Mouse (Mus musculus) lung, embryonic 16.5 days (tissue): Measurements from ENCODE around the gene Btbd9. TPM values are rescaled to one million over a fixed set of nuclear protein-coding genes. Genes with fewer than 3 reads are reported as not detected.

ENCODE experiments used
- ATAC-seq: fragments of 200-750 bp; cut with Nextera tagmentation; 2 replicates; pipeline ENCODE4 v1.8.0; 2017; ENCODE audit warnings: low read depth, mild to moderate bottlenecking, moderate library complexity
- H3K27ac ChIP-seq: fragments of 300-500 bp; sonication (generic); 2 replicates; pipeline ENCODE4 v1.5.1; 2014; ENCODE audit warnings: mild to moderate bottlenecking, control low read depth, low read length
- H3K27me3 ChIP-seq: fragments of 300-500 bp; sonication (generic); 2 replicates; pipeline ENCODE4 v1.6.1; 2014; ENCODE audit warnings: low read depth, low read length, mixed read lengths; ENCODE audit not compliant: control insufficient read depth, insufficient read depth
- H3K36me3 ChIP-seq: fragments of 300-500 bp; sonication (generic); 2 replicates; pipeline ENCODE4 v1.6.1; 2014; ENCODE audit warnings: low read length; ENCODE audit not compliant: control insufficient read depth, insufficient read depth
- H3K4me1 ChIP-seq: fragments of 300-500 bp; sonication (generic); replicated peaks from 2 replicates; pipeline ENCODE4 v1.6.1; 2014; ENCODE audit warnings: low read length, mixed read lengths; ENCODE audit not compliant: control insufficient read depth, insufficient read depth
- H3K4me2 ChIP-seq: fragments of 300-500 bp; sonication (generic); 2 replicates; pipeline ENCODE4 v1.6.1; 2014; ENCODE audit warnings: low read depth, low read length, control low read depth
- H3K4me3 ChIP-seq: fragments of 300-500 bp; sonication (generic); 2 replicates; pipeline ENCODE4 v1.5.1; 2014; ENCODE audit warnings: mild to moderate bottlenecking, low read length, control low read depth
- H3K9ac ChIP-seq: fragments of 300-500 bp; sonication (generic); 2 replicates; pipeline ENCODE4 v1.6.1; 2014; ENCODE audit warnings: low read length, control low read depth
- H3K9me3 ChIP-seq: fragments of 300-500 bp; sonication (generic); 2 replicates; pipeline ENCODE4 v1.6.1; 2016; ENCODE audit warnings: low read length; ENCODE audit not compliant: control insufficient read depth
- WGBS: fragments of 180-500 bp; shearing (Covaris S2); extraction: QIAGEN DNeasy Blood & Tissue Kit; methylation state at CpG from one replicate; pipeline ENCODE4 v1.1.7; 2014; 5-methylcytosine and 5-hydroxymethylcytosine counted together
- polyA plus RNA-seq: library from polyadenylated mRNA; unstranded; fragments of >200 nt; fragmentation: Nextera tagmentation; extraction: Ambion mirVana; gene quantifications from 2 replicates; pipeline ENCODE4 v1.2.1, GENCODE M21; 2015

Gene Btbd9
- polyA plus RNA-seq, 1 experiment from 2014 or later: 55.8 TPM

- peak; percentile 61 for ATAC-seq
- Histone ChIP-seq H3K27ac (no peak overlapping the region), H3K4me3 (no peak overlapping the region), H3K9ac (no peak overlapping the region), H3K9me3 (no peaks in the 10 kb centered on the region), H3K27me3 (no peaks in the 10 kb centered on the region), H3K4me1 (peaks cover 22% of the 10 kb centered on the region), H3K4me2 (no peak overlapping the region), H3K36me3 (no peaks in the 10 kb centered on the region)
- WGBS: 31% methylated on average over 8 of the region's 8 CpGs
Observed at GRCm38 (mm10) chr17:30570173-30570572, 6.1 kb downstream of the Btbd9 start.

- H3K36me3 ChIP-seq: no peaks in the 10 kb centered on the region
- ATAC-seq: no peak
- H3K9ac ChIP-seq: no peak overlapping the region
- H3K4me1 ChIP-seq: peaks cover 12% of the 10 kb centered on the region
- no peak overlapping the region for H3K27ac ChIP-seq
- no peaks in the 10 kb centered on the region for H3K9me3 ChIP-seq
- H3K4me2 ChIP-seq: no peak overlapping the region
- H3K4me3 ChIP-seq: no peak overlapping the region
- H3K27me3 ChIP-seq: no peaks in the 10 kb centered on the region
Observed at GRCm38 (mm10) chr17:30568473-30568872, 7.8 kb downstream of the Btbd9 start.

GRCm38 (mm10) chr17:30564971-30565370 is 11.3 kb downstream of the Btbd9 start:
- Histone ChIP-seq H3K27me3 (no peaks in the 10 kb centered on the region), H3K9me3 (no peaks in the 10 kb centered on the region), H3K4me1 (peaks cover under 1% of the 10 kb centered on the region; the same call in 1 of the 2 replicates), H3K27ac (no peak overlapping the region), H3K36me3 (no peaks in the 10 kb centered on the region), H3K9ac (no peak overlapping the region), H3K4me2 (no peak overlapping the region), H3K4me3 (no peak overlapping the region)
- 83% methylated on average over 7 of the region's 7 CpGs for WGBS
- ATAC-seq: no peak

GRCm38 (mm10) chr17:30564407-30564806 is 11.9 kb downstream of the Btbd9 start:
- Histone ChIP-seq H3K4me3 (no peak overlapping the region), H3K9me3 (no peaks in the 10 kb centered on the region), H3K4me2 (no peak overlapping the region), H3K27ac (no peak overlapping the region), H3K4me1 (no peaks in the 10 kb centered on the region), H3K9ac (no peak overlapping the region), H3K27me3 (no peaks in the 10 kb centered on the region), H3K36me3 (no peaks in the 10 kb centered on the region)
- ATAC-seq: no peak
- WGBS: 77% methylated on average over 3 of the region's 3 CpGs

GRCm38 (mm10) chr17:30563484-30564075 is 12.7 kb downstream of the Btbd9 start:
- H3K36me3 ChIP-seq: no peaks in the 10 kb centered on the region
- no peak overlapping the region for H3K27ac ChIP-seq
- no peaks in the 10 kb centered on the region for H3K9me3 ChIP-seq
- H3K4me2 ChIP-seq: no peak overlapping the region
- H3K27me3 ChIP-seq: no peaks in the 10 kb centered on the region
- ATAC-seq: no peak
- H3K4me3 ChIP-seq: no peak overlapping the region
- WGBS: 58% methylated on average over 6 of the region's 6 CpGs
- H3K9ac ChIP-seq: no peak overlapping the region
- H3K4me1 ChIP-seq: no peaks in the 10 kb centered on the region

GRCm38 (mm10) chr17:30562770-30563169 is 13.5 kb downstream of the Btbd9 start:
- 81% methylated on average over 2 of the region's 2 CpGs for WGBS
- Histone ChIP-seq H3K9me3 (no peaks in the 10 kb centered on the region), H3K4me2 (no peak overlapping the region), H3K27ac (no peak overlapping the region), H3K4me3 (no peak overlapping the region), H3K9ac (no peak overlapping the region), H3K27me3 (no peaks in the 10 kb centered on the region), H3K36me3 (no peaks in the 10 kb centered on the region), H3K4me1 (no peaks in the 10 kb centered on the region)
- no peak for ATAC-seq

GRCm38 (mm10) chr17:30559536-30559935 is 16.8 kb downstream of the Btbd9 start:
- Histone ChIP-seq H3K4me1 (no peaks in the 10 kb centered on the region), H3K4me2 (no peak overlapping the region), H3K9ac (no peak overlapping the region), H3K27me3 (no peaks in the 10 kb centered on the region), H3K9me3 (no peaks in the 10 kb centered on the region), H3K4me3 (no peak overlapping the region), H3K36me3 (no peaks in the 10 kb centered on the region), H3K27ac (no peak overlapping the region)
- ATAC-seq: no peak
- WGBS: 43% methylated on average over 3 of the region's 3 CpGs

- no peak overlapping the region for H3K4me2 ChIP-seq
- H3K4me3 ChIP-seq: no peak overlapping the region
- no peaks in the 10 kb centered on the region for H3K36me3 ChIP-seq
- H3K9me3 ChIP-seq: no peaks in the 10 kb centered on the region
- H3K4me1 ChIP-seq: no peaks in the 10 kb centered on the region
- ATAC-seq: no peak
- H3K27me3 ChIP-seq: no peaks in the 10 kb centered on the region
- 61% methylated on average over 2 of the region's 2 CpGs for WGBS
- no peak overlapping the region for H3K9ac ChIP-seq
- no peak overlapping the region for H3K27ac ChIP-seq
Observed at GRCm38 (mm10) chr17:30558623-30559022, 17.7 kb downstream of the Btbd9 start.

GRCm38 (mm10) chr17:30556512-30556911 is 19.8 kb downstream of the Btbd9 start:
- H3K36me3 ChIP-seq: no peaks in the 10 kb centered on the region
- ATAC-seq: no peak
- no peaks in the 10 kb centered on the region for H3K27me3 ChIP-seq
- WGBS: 73% methylated on average over 3 of the region's 3 CpGs
- H3K4me3 ChIP-seq: no peak overlapping the region
- H3K4me1 ChIP-seq: 0 out of 2 replicates have a peak, but pooled peaks cover 6% of the 10 kb centered on the region
- no peak overlapping the region for H3K4me2 ChIP-seq
- H3K9ac ChIP-seq: no peak overlapping the region
- no peaks in the 10 kb centered on the region for H3K9me3 ChIP-seq
- no peak overlapping the region for H3K27ac ChIP-seq
